Mouse (Mus musculus): Measurements from ENCODE around the gene Hspb1.

GRCm38 (mm10) chr5:135873753-135874152 lies 14.0 kb upstream of the Hspb1 start:
- TF ChIP-seq CTCF (IDR thresholded peaks at IDR 0.05; ENCODE audit: control insufficient read depth, insufficient read depth, low read length) = no peak
- TF ChIP-seq POLR2A (IDR thresholded peaks at IDR 0.05; ENCODE audit: borderline replicate concordance, control insufficient read depth, low read depth, low read length) = no peak
